Mouse (Mus musculus): Measurements from ENCODE around the gene D11Wsu47e. TPM values are rescaled to one million over a fixed set of nuclear protein-coding genes. Genes with fewer than 3 reads are reported as not detected.

Gene D11Wsu47e
- polyA plus RNA-seq, 1 experiment from 2014 or later = 18.8 TPM

GRCm38 (mm10) chr11:113698013-113698545 lies 13.9 kb downstream of the D11Wsu47e start:
- Histone ChIP-seq H3K27ac (replicated peaks; ENCODE audit: low read depth, low read length) (no peak overlapping the region), H3K4me3 (ENCODE audit: low read depth, low read length) (no peak overlapping the region), H3K4me1 (ENCODE audit: control insufficient read depth, insufficient read depth, low read length) (no peaks in the 10 kb centered on the region), H3K36me3 (ENCODE audit: control insufficient read depth, insufficient read depth, low read length) (peaks cover 38% of the 10 kb centered on the region), H3K4me2 (ENCODE audit: low read depth, low read length) (no peak overlapping the region), H3K9ac (ENCODE audit: low read depth, low read length) (no peak overlapping the region), H3K9me3 (ENCODE audit: control insufficient read depth, low read length) (no peaks in the 10 kb centered on the region), H3K27me3 (replicated peaks; ENCODE audit: control insufficient read depth, insufficient read depth, low read length) (no peaks in the 10 kb centered on the region)
- no peak for DNase-seq (ENCODE audit: low spot score)
- WGBS = 74% methylated on average over 12 of the region's 12 CpGs
- ATAC-seq (ENCODE audit: low read depth) = no peak

GRCm38 (mm10) chr11:113699643-113700042 lies 15.4 kb downstream of the D11Wsu47e start:
- Histone ChIP-seq H3K9me3 (ENCODE audit: control insufficient read depth, low read length) (no peaks in the 10 kb centered on the region), H3K9ac (ENCODE audit: low read depth, low read length) (no peak overlapping the region), H3K4me3 (ENCODE audit: low read depth, low read length) (no peak overlapping the region), H3K4me2 (ENCODE audit: low read depth, low read length) (no peak overlapping the region), H3K27me3 (replicated peaks; ENCODE audit: control insufficient read depth, insufficient read depth, low read length) (no peaks in the 10 kb centered on the region), H3K4me1 (ENCODE audit: control insufficient read depth, insufficient read depth, low read length) (no peaks in the 10 kb centered on the region), H3K36me3 (ENCODE audit: control insufficient read depth, insufficient read depth, low read length) (peaks cover 22% of the 10 kb centered on the region), H3K27ac (replicated peaks; ENCODE audit: low read depth, low read length) (no peak overlapping the region)
- ATAC-seq (ENCODE audit: low read depth) (no peak), DNase-seq (ENCODE audit: low spot score) (no peak)
- 77% methylated on average over 7 of the region's 7 CpGs for WGBS

DNA sequence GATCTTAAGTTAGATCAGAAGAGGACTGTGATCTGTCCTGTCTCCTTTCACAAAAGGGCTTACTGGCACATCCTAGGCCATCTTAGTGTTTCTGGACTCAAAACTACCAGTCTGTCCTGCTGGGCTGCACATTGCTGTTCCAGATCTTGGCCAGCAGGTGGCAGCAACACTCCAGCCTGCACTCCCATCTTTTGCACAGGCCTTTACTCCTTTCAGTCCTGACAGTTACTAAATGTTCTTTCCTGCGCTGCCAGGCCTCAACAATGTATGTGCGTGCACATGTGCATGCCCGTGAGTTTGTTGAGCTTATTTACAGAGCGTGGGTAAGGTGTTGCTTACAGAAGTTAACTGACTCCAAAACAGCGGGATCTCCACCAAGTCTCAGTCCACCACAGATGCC lies 19.5 kb downstream of the D11Wsu47e start:
- WGBS = 35% methylated on average over 5 of the region's 5 CpGs
- H3K27ac ChIP-seq (replicated peaks; ENCODE audit: low read depth, low read length) = 0 out of 2 replicates have a peak overlapping the region, but pooled peaks have one; percentile 28

GRCm38 (mm10) chr11:113705966-113706652 lies 21.9 kb downstream of the D11Wsu47e start:
- Histone ChIP-seq H3K4me1 (ENCODE audit: control insufficient read depth, insufficient read depth, low read length) (peaks cover 19% of the 10 kb centered on the region), H3K4me3 (ENCODE audit: low read depth, low read length) (no peak overlapping the region), H3K4me2 (ENCODE audit: low read depth, low read length) (no peak overlapping the region), H3K27ac (replicated peaks; ENCODE audit: low read depth, low read length) (no peak overlapping the region), H3K36me3 (ENCODE audit: control insufficient read depth, insufficient read depth, low read length) (no peaks in the 10 kb centered on the region), H3K27me3 (replicated peaks; ENCODE audit: control insufficient read depth, insufficient read depth, low read length) (no peaks in the 10 kb centered on the region), H3K9me3 (ENCODE audit: control insufficient read depth, low read length) (no peaks in the 10 kb centered on the region), H3K9ac (ENCODE audit: low read depth, low read length) (no peak overlapping the region)
- ATAC-seq (ENCODE audit: low read depth) = no peak
- no peak for DNase-seq (ENCODE audit: low spot score)
- 77% methylated on average over 15 of the region's 15 CpGs for WGBS

More for the DNA sequence above, 19.5 kb downstream of the D11Wsu47e start:
- H3K9ac ChIP-seq (ENCODE audit: low read depth, low read length) = no peak overlapping the region
- no peak overlapping the region for H3K4me2 ChIP-seq (ENCODE audit: low read depth, low read length)
- H3K4me1 ChIP-seq (ENCODE audit: control insufficient read depth, insufficient read depth, low read length) = no peaks in the 10 kb centered on the region
- no peaks in the 10 kb centered on the region for H3K36me3 ChIP-seq (ENCODE audit: control insufficient read depth, insufficient read depth, low read length)
- no peak overlapping the region for H3K4me3 ChIP-seq (ENCODE audit: low read depth, low read length)
- DNase-seq (ENCODE audit: low spot score) (peak; percentile 71), ATAC-seq (ENCODE audit: low read depth) (peak; percentile 54)
- no peaks in the 10 kb centered on the region for H3K27me3 ChIP-seq (replicated peaks; ENCODE audit: control insufficient read depth, insufficient read depth, low read length)
- no peaks in the 10 kb centered on the region for H3K9me3 ChIP-seq (ENCODE audit: control insufficient read depth, low read length)

- H3K27ac ChIP-seq (replicated peaks; ENCODE audit: low read depth, low read length) = no peak overlapping the region
- no peak for DNase-seq (ENCODE audit: low spot score)
- H3K4me2 ChIP-seq (ENCODE audit: low read depth, low read length) = no peak overlapping the region
Measured at GRCm38 (mm10) chr11:113708629-113709213, 24.5 kb downstream of the D11Wsu47e start.

GRCm38 (mm10) chr11:113709272-113709671 lies 25.1 kb downstream of the D11Wsu47e start:
- Histone ChIP-seq H3K27ac (replicated peaks; ENCODE audit: low read depth, low read length) (no peak overlapping the region), H3K4me3 (ENCODE audit: low read depth, low read length) (no peak overlapping the region), H3K27me3 (replicated peaks; ENCODE audit: control insufficient read depth, insufficient read depth, low read length) (no peaks in the 10 kb centered on the region), H3K4me1 (ENCODE audit: control insufficient read depth, insufficient read depth, low read length) (peaks cover 19% of the 10 kb centered on the region), H3K9me3 (ENCODE audit: control insufficient read depth, low read length) (no peaks in the 10 kb centered on the region), H3K4me2 (ENCODE audit: low read depth, low read length) (peak overlapping the region; percentile 3; the same call in 1 of the 2 replicates), H3K36me3 (ENCODE audit: control insufficient read depth, insufficient read depth, low read length) (no peaks in the 10 kb centered on the region), H3K9ac (ENCODE audit: low read depth, low read length) (0 out of 2 replicates have a peak overlapping the region, but pooled peaks have one; percentile 12)
- ATAC-seq (ENCODE audit: low read depth) (no peak), DNase-seq (ENCODE audit: low spot score) (no peak)
- 20% methylated on average over 14 of the region's 15 CpGs for WGBS

More at GRCm38 (mm10) chr11:113708629-113709213, 24.5 kb downstream of the D11Wsu47e start:
- Histone ChIP-seq H3K4me1 (ENCODE audit: control insufficient read depth, insufficient read depth, low read length) (peaks cover 19% of the 10 kb centered on the region), H3K9me3 (ENCODE audit: control insufficient read depth, low read length) (no peaks in the 10 kb centered on the region), H3K9ac (ENCODE audit: low read depth, low read length) (0 out of 2 replicates have a peak overlapping the region, but pooled peaks have one; percentile 12), H3K4me3 (ENCODE audit: low read depth, low read length) (no peak overlapping the region), H3K27me3 (replicated peaks; ENCODE audit: control insufficient read depth, insufficient read depth, low read length) (no peaks in the 10 kb centered on the region), H3K36me3 (ENCODE audit: control insufficient read depth, insufficient read depth, low read length) (no peaks in the 10 kb centered on the region)
- ATAC-seq (ENCODE audit: low read depth) = no peak
- WGBS = 42% methylated on average over 19 of the region's 19 CpGs

GRCm38 (mm10) chr11:113709731-113710256 lies 25.6 kb downstream of the D11Wsu47e start, which contains the start of gene Cpsf4l:
Gene Cpsf4l, minus strand, starts transcription at chr11:113710017.
- H3K27me3 ChIP-seq (replicated peaks; ENCODE audit: control insufficient read depth, insufficient read depth, low read length) = no peaks in the 10 kb centered on the region
- H3K4me3 ChIP-seq (ENCODE audit: low read depth, low read length) = no peak within 1 kb of the TSS
- H3K27ac ChIP-seq (replicated peaks; ENCODE audit: low read depth, low read length) = peak within 1 kb of the TSS; percentile 64
- H3K9me3 ChIP-seq (ENCODE audit: control insufficient read depth, low read length) = no peaks in the 10 kb centered on the region
- H3K4me1 ChIP-seq (ENCODE audit: control insufficient read depth, insufficient read depth, low read length) = peaks cover 19% of the 10 kb centered on the region
- peak; percentile 69 for DNase-seq (ENCODE audit: low spot score)
- H3K36me3 ChIP-seq (ENCODE audit: control insufficient read depth, insufficient read depth, low read length) = no peaks in the 10 kb centered on the region
- peak within 1 kb of the TSS; percentile 3; the same call in 1 of the 2 replicates for H3K4me2 ChIP-seq (ENCODE audit: low read depth, low read length)
- H3K9ac ChIP-seq (ENCODE audit: low read depth, low read length) = peak within 1 kb of the TSS; percentile 30; the same call in 1 of the 2 replicates
- 4% methylated on average over 11 of the region's 11 CpGs for WGBS
- ATAC-seq (ENCODE audit: low read depth) = peak; percentile 45; the same call in 1 of the 2 replicates

DNA sequence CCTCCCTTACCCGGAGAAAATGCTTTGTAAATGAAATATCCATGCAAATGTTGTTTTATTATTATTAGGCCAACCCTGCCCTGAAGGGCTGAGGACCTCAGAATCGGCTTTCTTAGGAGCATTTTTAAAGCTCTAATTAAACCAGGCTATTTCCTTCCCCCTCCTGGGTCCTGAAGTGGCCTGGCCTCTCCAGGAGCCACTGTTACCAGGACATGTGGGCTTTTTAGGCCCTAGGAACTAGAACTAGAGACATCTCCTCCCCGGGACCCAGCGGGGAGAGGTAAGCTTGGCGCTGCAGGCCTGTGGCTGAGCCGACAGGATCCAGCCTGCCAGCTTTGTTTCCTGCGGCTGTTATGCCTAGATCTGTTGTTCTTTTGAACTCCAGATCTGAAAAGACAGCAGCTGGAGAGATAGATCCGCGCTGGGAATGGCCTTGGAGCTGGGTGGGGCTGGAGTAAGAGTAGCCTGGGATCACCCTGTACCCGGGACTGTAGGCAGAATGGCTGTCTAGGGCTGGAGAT lies 26.1 kb downstream of the D11Wsu47e start:
- peak overlapping the region; percentile 64 for H3K27ac ChIP-seq (replicated peaks; ENCODE audit: low read depth, low read length)
- H3K4me1 ChIP-seq (ENCODE audit: control insufficient read depth, insufficient read depth, low read length) = peaks cover 19% of the 10 kb centered on the region
- H3K9ac ChIP-seq (ENCODE audit: low read depth, low read length) = peak overlapping the region; percentile 30; the same call in 1 of the 2 replicates
- H3K36me3 ChIP-seq (ENCODE audit: control insufficient read depth, insufficient read depth, low read length) = no peaks in the 10 kb centered on the region
- DNase-seq (ENCODE audit: low spot score) = peak; percentile 85
- 3% methylated on average over 10 of the region's 10 CpGs for WGBS
- no peak overlapping the region for H3K4me3 ChIP-seq (ENCODE audit: low read depth, low read length)
- no peaks in the 10 kb centered on the region for H3K27me3 ChIP-seq (replicated peaks; ENCODE audit: control insufficient read depth, insufficient read depth, low read length)
- ATAC-seq (ENCODE audit: low read depth) = peak; percentile 30; the same call in 1 of the 2 replicates
- no peaks in the 10 kb centered on the region for H3K9me3 ChIP-seq (ENCODE audit: control insufficient read depth, low read length)
- H3K4me2 ChIP-seq (ENCODE audit: low read depth, low read length) = no peak overlapping the region

All from embryonic facial prominence, embryonic 14.5 days (tissue).